Mouse (Mus musculus) hindbrain, postnatal 0 days (tissue): ENCODE data around the gene Gm13304. TPM values are rescaled to one million over a fixed set of nuclear protein-coding genes. Genes with fewer than 3 reads are reported as not detected.
"Not testable (repeated sequence)": the region's sequence is repeated elsewhere in the genome, so short reads cannot be mapped to it uniquely, and the experiment has no call there.

Experiments used
- ATAC-seq: fragments of 200-750 bp; cut with Nextera tagmentation; 2 replicates; pipeline ENCODE4 v1.8.0; 2017; ENCODE audit warnings: mild to moderate bottlenecking, moderate TSS enrichment, moderate library complexity
- DNase-seq: peaks from one replicate; pipeline ENCODE4 v3.0.0-alpha.2; 2015; ENCODE audit warnings: low spot score
- H3K27ac ChIP-seq: fragments of 300-500 bp; sonication (generic); 2 replicates; pipeline ENCODE4 v1.5.1; 2014; ENCODE audit warnings: mild to moderate bottlenecking
- H3K27me3 ChIP-seq: fragments of 300-500 bp; sonication (generic); 2 replicates; pipeline ENCODE4 v1.6.1; 2014; ENCODE audit warnings: low read length, mixed read lengths; ENCODE audit not compliant: insufficient read depth
- H3K36me3 ChIP-seq: fragments of 300-500 bp; sonication (generic); 2 replicates; pipeline ENCODE4 v1.6.1; 2014; ENCODE audit warnings: low read length, mixed read lengths; ENCODE audit not compliant: insufficient read depth
- H3K4me1 ChIP-seq: fragments of 300-500 bp; sonication (generic); 2 replicates; pipeline ENCODE4 v1.6.1; 2014; ENCODE audit warnings: antibody characterized with exemption, low read length, mixed read lengths; ENCODE audit not compliant: insufficient read depth
- H3K4me2 ChIP-seq: fragments of 300-500 bp; sonication (generic); 2 replicates; pipeline ENCODE4 v1.6.1; 2014; ENCODE audit warnings: low read depth, mild to moderate bottlenecking, low read length, moderate library complexity, mixed read lengths
- H3K4me3 ChIP-seq: fragments of 300-500 bp; sonication (generic); 2 replicates; pipeline ENCODE4 v1.5.1; 2014; ENCODE audit warnings: low read length
- H3K9ac ChIP-seq: fragments of 300-500 bp; sonication (generic); replicated peaks from 2 replicates; pipeline ENCODE4 v1.6.1; 2014; ENCODE audit warnings: mild to moderate bottlenecking, low read length, moderate library complexity, mixed read lengths
- H3K9me3 ChIP-seq: fragments of 300-500 bp; sonication (generic); 2 replicates; pipeline ENCODE4 v1.6.1; 2016; ENCODE audit warnings: low read length, mixed read lengths
- WGBS: fragments of 180-500 bp; shearing (Covaris S2); extraction: QIAGEN DNeasy Blood & Tissue Kit; methylation state at CpG from one replicate; pipeline ENCODE4 v1.1.7; 2014; 5-methylcytosine and 5-hydroxymethylcytosine counted together
- polyA plus RNA-seq: library from polyadenylated mRNA; unstranded; fragments of >200 nt; fragmentation: Nextera tagmentation; extraction: Ambion mirVana; gene quantifications from 2 replicates; pipeline ENCODE4 v1.2.1, GENCODE M21; 2015
- total RNA-seq: library from RNA; depleted of rRNA; stranded (reverse); fragments of >200 nt; gene quantifications from 2 replicates; pipeline ENCODE4 v1.2.3, GENCODE M21; 2014; rRNA removed

Gene Gm13304
- total RNA-seq (not detected in 2 replicates), polyA plus RNA-seq (not detected in 2 replicates)

DNA sequence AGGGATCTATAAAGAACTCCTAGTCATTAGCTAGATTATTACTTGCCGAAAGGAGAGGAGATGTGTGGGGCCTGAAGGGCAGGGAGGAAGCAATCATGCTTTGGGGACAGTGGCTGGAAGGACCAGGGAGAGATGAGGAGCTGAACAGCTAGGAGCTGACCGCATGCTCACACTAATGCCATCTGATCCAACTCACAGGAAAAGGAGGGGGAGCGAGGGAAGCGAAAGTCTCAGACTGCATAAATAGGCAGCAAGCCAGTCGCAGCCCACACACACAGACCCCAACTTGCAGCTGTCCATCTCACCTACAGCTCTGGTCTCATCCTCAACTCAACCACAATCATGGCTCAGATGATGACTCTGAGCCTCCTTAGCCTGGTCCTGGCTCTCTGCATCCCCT lies at the start of gene Gm13304:
Gene Gm13304 (plus strand): TSS at position 301 of the 400 bp plus-strand sequence.
- H3K9me3 ChIP-seq, H3K4me3 ChIP-seq, H3K4me2 ChIP-seq, H3K27me3 ChIP-seq, H3K9ac ChIP-seq, DNase-seq, ATAC-seq, H3K36me3 ChIP-seq, H3K27ac ChIP-seq, H3K4me1 ChIP-seq: not testable (repeated sequence)
- no CpG with 5 or more reads among the region's 5 CpGs for WGBS

DNA sequence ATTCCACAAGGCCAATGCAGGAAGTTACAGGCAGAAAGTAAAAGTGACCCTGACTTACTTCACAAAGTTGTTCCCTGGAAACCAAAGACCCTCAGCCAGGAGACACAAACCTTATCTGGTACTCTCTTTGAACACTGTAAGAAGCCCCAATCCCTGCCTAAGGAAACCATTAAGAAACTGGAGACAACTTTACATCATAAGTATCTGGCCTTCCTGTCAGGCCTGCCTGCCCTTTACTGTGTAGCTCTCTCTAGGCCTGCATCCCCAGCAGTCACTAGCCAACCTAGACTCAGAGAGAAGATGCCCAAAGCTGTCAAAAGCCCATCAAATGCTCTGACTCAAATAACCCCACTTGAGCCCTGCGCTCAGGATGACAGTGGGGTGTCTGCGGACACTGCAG lies 23.7 kb upstream of the Gm13304 start, which contains the start of gene Gm3893:
Gene Gm3893 (plus strand): TSS at position 301 of the 400 bp plus-strand sequence.
- not testable (repeated sequence) for H3K9me3 ChIP-seq

DNA sequence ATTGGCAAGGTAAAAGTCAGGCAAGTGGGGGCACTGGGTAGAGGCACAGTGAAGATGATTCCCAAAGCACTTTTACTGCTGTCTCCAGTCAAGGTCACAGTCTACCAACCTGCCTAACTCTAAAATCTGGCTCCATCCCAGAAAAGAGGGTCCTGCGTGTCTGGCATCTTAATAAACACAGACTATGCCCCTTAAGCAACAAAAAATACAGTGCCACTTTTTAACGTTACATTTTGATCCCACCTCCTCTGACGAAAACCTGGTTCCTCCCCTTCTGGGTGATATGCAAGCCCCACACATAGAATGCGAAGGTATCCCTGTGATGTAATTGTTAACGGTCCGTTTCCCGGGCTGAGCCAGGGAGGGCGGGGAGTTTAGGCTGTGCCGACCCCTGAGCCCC lies 38.5 kb downstream of the Gm13304 start, which contains the start of gene Gm13306:
Gene Gm13306 (plus strand): TSS at position 301 of the 400 bp plus-strand sequence.
- no CpG with 5 or more reads among the region's 9 CpGs for WGBS
- H3K4me1 ChIP-seq, H3K4me3 ChIP-seq, H3K4me2 ChIP-seq, H3K36me3 ChIP-seq, H3K27ac ChIP-seq, H3K27me3 ChIP-seq, DNase-seq, ATAC-seq, H3K9me3 ChIP-seq, H3K9ac ChIP-seq: not testable (repeated sequence)

More for the DNA sequence above, 23.7 kb upstream of the Gm13304 start, which contains the start of gene Gm3893:
- DNase-seq, H3K36me3 ChIP-seq, H3K4me3 ChIP-seq, H3K27ac ChIP-seq, H3K4me1 ChIP-seq, H3K4me2 ChIP-seq, ATAC-seq, H3K27me3 ChIP-seq, H3K9ac ChIP-seq: not testable (repeated sequence)
- no CpG with 5 or more reads among the region's 2 CpGs for WGBS

Other genes starting within 250 kb of the Gm13304 start
- gene Gm21541, start 211.2 kb upstream of the Gm13304 start, total RNA-seq = not detected in 2 replicates
- not detected in 2 replicates for gene Gm21541, start 211.2 kb upstream of the Gm13304 start, polyA plus RNA-seq
- 3.6 and 23.1 TPM in 2 replicates for gene Gm20878, start 173.2 kb upstream of the Gm13304 start, total RNA-seq
- 9.6 and 10.7 TPM in 2 replicates for gene Gm20878, start 173.2 kb upstream of the Gm13304 start, polyA plus RNA-seq
- gene Fam205a4, start 148.8 kb upstream of the Gm13304 start, total RNA-seq = 0.29 and 3.0 TPM in 2 replicates
- gene Fam205a4, start 148.8 kb upstream of the Gm13304 start, polyA plus RNA-seq = 1.1 and 1.6 TPM in 2 replicates
- 1.6 and 2.1 TPM in 2 replicates for gene Gm21093, start 80.1 kb upstream of the Gm13304 start, total RNA-seq
- gene Gm21093, start 80.1 kb upstream of the Gm13304 start, polyA plus RNA-seq = 0.19 and 0.42 TPM in 2 replicates
- not detected in 2 replicates for gene Gm3893, start 23.6 kb upstream of the Gm13304 start, total RNA-seq
- not detected in 2 replicates for gene Gm3893, start 23.6 kb upstream of the Gm13304 start, polyA plus RNA-seq
- gene Gm13306, start 38.6 kb downstream of the Gm13304 start, total RNA-seq = 1.4 TPM in 1 of 2 replicates, not detected in the other
- 5.3 and 8.4 TPM in 2 replicates for gene Gm13306, start 38.6 kb downstream of the Gm13304 start, polyA plus RNA-seq
- 1.4 TPM in 1 of 2 replicates, not detected in the other for gene Gm13305, start 53.8 kb downstream of the Gm13304 start, total RNA-seq
- 0.98 TPM in 1 of 2 replicates, not detected in the other for gene Gm13305, start 53.8 kb downstream of the Gm13304 start, polyA plus RNA-seq
- gene Gm10600, start 125.8 kb downstream of the Gm13304 start, total RNA-seq = not detected in 2 replicates
- not detected in 2 replicates for gene Gm10600, start 125.8 kb downstream of the Gm13304 start, polyA plus RNA-seq
- gene Ccl21b, start 140.9 kb downstream of the Gm13304 start, total RNA-seq = not detected in 2 replicates
- not detected in 2 replicates for gene Ccl21b, start 140.9 kb downstream of the Gm13304 start, polyA plus RNA-seq
- gene Gm21953, start 179.4 kb downstream of the Gm13304 start, total RNA-seq = not detected in 2 replicates
- not detected in 2 replicates for gene Gm21953, start 179.4 kb downstream of the Gm13304 start, polyA plus RNA-seq
- 1.8 TPM in 1 of 2 replicates, not detected in the other for gene Fam205a3, start 203.5 kb downstream of the Gm13304 start, total RNA-seq
- gene Fam205a3, start 203.5 kb downstream of the Gm13304 start, polyA plus RNA-seq = not detected in 2 replicates